Mouse (Mus musculus): ENCODE measurements at regions not wholly inside any gene's neighbourhood (a gene's known extent, or its start where the extent isn't known, plus 50 kb on each side); places are given as distances from the start of the nearest gene placed in this dataset.

GRCm38 (mm10) chr10:38538766-38539165 lies 282.8 kb downstream of the Rfpl4b start:
- Histone ChIP-seq H3K9ac (ENCODE audit: low read depth, low read length, severe bottlenecking) (no peak overlapping the region), H3K36me3 (ENCODE audit: control insufficient read depth, insufficient read depth, low read length) (no peaks in the 10 kb centered on the region), H3K9me3 (ENCODE audit: control insufficient read depth, low read length) (no peaks in the 10 kb centered on the region), H3K4me3 (replicated peaks; ENCODE audit: low read length) (no peak overlapping the region), H3K4me2 (replicated peaks; ENCODE audit: low read depth, low read length, severe bottlenecking) (no peak overlapping the region), H3K27ac (replicated peaks; ENCODE audit: low read depth, low read length) (no peak overlapping the region), H3K27me3 (ENCODE audit: control insufficient read depth, insufficient read depth, low read length) (no peaks in the 10 kb centered on the region), H3K4me1 (ENCODE audit: control insufficient read depth, insufficient read depth, low read length) (no peaks in the 10 kb centered on the region)
- ATAC-seq (ENCODE audit: low FRiP score, low read depth) (no peak), DNase-seq (ENCODE audit: low spot score) (no peak)
- no peak for TF ChIP-seq POLR2A (IDR thresholded peaks at IDR 0.05; ENCODE audit: borderline replicate concordance, extremely low read depth, insufficient read depth, insufficient read length)

- no peak for TF ChIP-seq POLR2A (IDR thresholded peaks at IDR 0.05; ENCODE audit: borderline replicate concordance, extremely low read depth, insufficient read depth, insufficient read length)
- Histone ChIP-seq H3K4me3 (replicated peaks; ENCODE audit: low read length) (no peak overlapping the region), H3K4me1 (ENCODE audit: control insufficient read depth, insufficient read depth, low read length) (no peaks in the 10 kb centered on the region), H3K9me3 (ENCODE audit: control insufficient read depth, low read length) (no peaks in the 10 kb centered on the region), H3K27me3 (ENCODE audit: control insufficient read depth, insufficient read depth, low read length) (no peaks in the 10 kb centered on the region), H3K36me3 (ENCODE audit: control insufficient read depth, insufficient read depth, low read length) (no peaks in the 10 kb centered on the region), H3K27ac (replicated peaks; ENCODE audit: low read depth, low read length) (no peak overlapping the region), H3K9ac (ENCODE audit: low read depth, low read length, severe bottlenecking) (no peak overlapping the region), H3K4me2 (replicated peaks; ENCODE audit: low read depth, low read length, severe bottlenecking) (no peak overlapping the region)
- WGBS, result 70% methylated on average over 2 of the region's 2 CpGs
- ATAC-seq (ENCODE audit: low FRiP score, low read depth) (no peak), DNase-seq (ENCODE audit: low spot score) (no peak)
Observed at GRCm38 (mm10) chr10:38516636-38517035, 304.9 kb downstream of the Rfpl4b start.

Data from limb, embryonic 14.5 days (tissue).